Mouse (Mus musculus) ES-E14 (cell line): ENCODE measurements around the gene Kif26b.

ENCODE experiments used
- CHD2 ChIP-seq: IDR thresholded peaks from 2 replicates; pipeline ENCODE4 v1.6.1; 2014; ENCODE audit warnings: mild to moderate bottlenecking, low read depth, low read length, inconsistent platforms
- HCFC1 ChIP-seq: IDR thresholded peaks from 2 replicates; pipeline ENCODE4 v1.6.1; 2012; ENCODE audit warnings: low read length, inconsistent platforms, borderline replicate concordance; ENCODE audit not compliant: insufficient read depth
- MAFK ChIP-seq: IDR thresholded peaks from 2 replicates; pipeline ENCODE4 v1.6.1; 2014; ENCODE audit warnings: mild to moderate bottlenecking, low read depth, low read length, inconsistent platforms; ENCODE audit not compliant: insufficient read depth
- ZC3H11A ChIP-seq: IDR thresholded peaks from 2 replicates; pipeline ENCODE4 v1.6.1; 2012; ENCODE audit warnings: low read depth, mild to moderate bottlenecking, inconsistent platforms, low read length, borderline replicate concordance
- ZNF384 ChIP-seq: IDR thresholded peaks from 2 replicates; pipeline ENCODE4 v1.6.1; 2012; ENCODE audit warnings: low read depth, low read length, inconsistent platforms

DNA sequence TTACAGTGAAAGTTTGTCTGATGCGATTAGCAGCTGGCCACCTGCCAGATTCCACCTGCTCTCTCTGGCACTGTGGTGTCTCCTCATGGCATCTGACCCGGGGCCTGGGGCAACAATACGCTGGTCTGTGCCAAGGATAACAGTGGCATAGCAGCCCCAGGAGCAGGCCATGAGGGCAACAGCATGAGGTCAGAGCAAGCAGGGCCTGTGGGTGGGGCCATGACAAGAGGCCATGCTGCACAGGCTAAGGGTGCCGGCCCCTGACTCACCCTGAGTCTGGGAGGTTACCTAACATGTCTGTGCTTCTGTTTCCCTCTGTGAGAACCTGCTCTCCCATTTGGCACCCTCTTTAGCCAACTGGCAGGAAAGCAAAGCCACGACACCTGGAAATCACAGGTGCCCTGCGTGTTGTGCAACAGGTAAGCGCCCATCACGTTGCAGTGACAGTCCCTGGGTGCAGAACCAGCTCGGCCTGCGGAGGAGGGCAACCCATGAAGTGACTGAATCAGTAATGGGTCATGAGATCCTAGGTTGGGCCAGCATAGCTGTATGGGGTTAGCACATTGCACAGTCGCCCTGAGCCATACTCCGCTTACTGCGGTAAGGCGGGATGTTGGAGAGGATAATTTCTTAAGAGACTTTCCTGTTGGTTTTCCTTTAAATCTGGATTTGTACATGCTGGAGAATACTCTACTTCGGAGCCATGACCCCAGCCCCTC is 72.1 kb downstream of the Kif26b start:
- TF ChIP-seq HCFC1: no peak
- TF ChIP-seq MAFK: no peak
- TF ChIP-seq CHD2: no peak
- TF ChIP-seq ZNF384: no peak
- no peak for TF ChIP-seq ZC3H11A
